Mouse (Mus musculus): Measurements from ENCODE around the gene Rab44. TPM values are rescaled to one million over a fixed set of nuclear protein-coding genes. Genes with fewer than 3 reads are reported as not detected.

Rab44 gene
- polyA plus RNA-seq, 1 experiment from 2014 or later = 3.4 TPM

GRCm38 (mm10) chr17:29092497-29092896 lies 21.4 kb upstream of the Rab44 start:
- Histone ChIP-seq H3K36me3 (no peaks in the 10 kb centered on the region), H3K9ac (no peak overlapping the region), H3K9me3 (replicated peaks) (no peaks in the 10 kb centered on the region), H3K4me2 (replicated peaks) (no peak overlapping the region), H3K4me1 (peaks cover 32% of the 10 kb centered on the region), H3K27me3 (peaks cover 12% of the 10 kb centered on the region), H3K27ac (replicated peaks) (no peak overlapping the region), H3K4me3 (replicated peaks) (no peak overlapping the region)
- WGBS = 62% methylated on average over 5 of the region's 5 CpGs
- no peak for ATAC-seq (ENCODE audit: insufficient number of reproducible peaks, low FRiP score, low TSS enrichment, low read depth)

DNA sequence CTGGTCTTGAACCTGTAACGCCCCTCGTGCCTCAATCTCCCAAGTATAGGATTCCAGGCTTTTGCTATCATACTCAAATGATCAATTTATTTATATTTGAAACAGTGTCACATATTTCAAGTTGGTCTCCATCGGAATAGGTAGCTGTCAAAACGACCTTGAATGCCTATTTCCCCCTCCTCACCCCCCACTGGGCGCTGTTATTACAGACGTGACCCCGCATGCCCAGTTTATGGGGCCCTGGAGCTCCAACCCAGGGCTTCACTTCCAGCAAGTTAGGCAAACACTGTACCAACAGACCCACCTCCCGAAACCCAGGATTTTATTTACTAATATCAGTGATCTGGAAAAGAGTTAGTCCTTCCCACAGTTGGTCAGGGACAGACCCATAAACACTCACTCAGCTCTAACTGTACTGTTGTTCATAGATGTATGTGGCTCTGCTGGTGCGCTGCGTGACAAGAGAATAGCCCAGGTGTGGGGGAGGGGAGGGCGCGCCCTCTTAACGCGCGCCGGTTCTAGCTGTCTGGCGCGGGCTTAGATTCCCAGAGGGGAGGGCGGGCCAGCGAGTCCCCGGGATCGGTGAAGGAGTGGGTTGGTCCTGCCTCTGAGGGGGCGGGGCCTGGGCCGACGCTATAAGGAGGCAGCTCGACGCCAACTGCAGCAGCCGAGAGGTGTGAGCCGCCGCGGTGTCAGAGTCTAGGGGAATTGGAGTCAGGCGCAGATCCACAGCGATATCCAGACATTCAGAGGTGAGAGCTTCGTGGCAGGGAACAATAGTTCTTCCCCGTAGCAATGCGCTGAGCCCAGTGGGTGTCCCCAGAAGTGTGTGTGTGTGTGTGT lies 20.6 kb upstream of the Rab44 start:
- H3K4me2 ChIP-seq (replicated peaks) = peak overlapping the region; percentile 94
- H3K9me3 ChIP-seq (replicated peaks) = no peaks in the 10 kb centered on the region
- peak overlapping the region; percentile 66 for H3K9ac ChIP-seq
- 7% methylated on average over 36 of the region's 36 CpGs for WGBS
- peak; percentile 79 for ATAC-seq (ENCODE audit: insufficient number of reproducible peaks, low FRiP score, low TSS enrichment, low read depth)
- H3K27ac ChIP-seq (replicated peaks) = peak overlapping the region; percentile 83
- peaks cover 33% of the 10 kb centered on the region for H3K4me1 ChIP-seq
- no peaks in the 10 kb centered on the region for H3K36me3 ChIP-seq
- H3K27me3 ChIP-seq = peaks cover 12% of the 10 kb centered on the region
- peak overlapping the region; percentile 62 for H3K4me3 ChIP-seq (replicated peaks)

GRCm38 (mm10) chr17:29093961-29094309 lies 20.0 kb upstream of the Rab44 start:
- Histone ChIP-seq H3K27ac (replicated peaks) (peak overlapping the region; percentile 83), H3K9ac (peak overlapping the region; percentile 66), H3K36me3 (peaks cover 3% of the 10 kb centered on the region; the same call in 1 of the 2 replicates), H3K4me3 (replicated peaks) (peak overlapping the region; percentile 62), H3K4me1 (peaks cover 33% of the 10 kb centered on the region), H3K4me2 (replicated peaks) (peak overlapping the region; percentile 94), H3K9me3 (replicated peaks) (no peaks in the 10 kb centered on the region), H3K27me3 (peaks cover 12% of the 10 kb centered on the region)
- no peak for ATAC-seq (ENCODE audit: insufficient number of reproducible peaks, low FRiP score, low TSS enrichment, low read depth)
- under 1% methylated on average over 24 of the region's 24 CpGs for WGBS

- no peaks in the 10 kb centered on the region for H3K9me3 ChIP-seq (replicated peaks)
- H3K27me3 ChIP-seq = peaks cover 12% of the 10 kb centered on the region
- peaks cover 3% of the 10 kb centered on the region; the same call in 1 of the 2 replicates for H3K36me3 ChIP-seq
- peak overlapping the region; percentile 94 for H3K4me2 ChIP-seq (replicated peaks)
- ATAC-seq (ENCODE audit: insufficient number of reproducible peaks, low FRiP score, low TSS enrichment, low read depth) = peak; percentile 37
- under 1% methylated on average over 71 of the region's 71 CpGs for WGBS
- H3K27ac ChIP-seq (replicated peaks) = peak overlapping the region; percentile 83
- H3K4me3 ChIP-seq (replicated peaks) = peak overlapping the region; percentile 62
- peak overlapping the region; percentile 66 for H3K9ac ChIP-seq
- peaks cover 33% of the 10 kb centered on the region for H3K4me1 ChIP-seq
Observed at GRCm38 (mm10) chr17:29094310-29095181, 19.4 kb upstream of the Rab44 start.

DNA sequence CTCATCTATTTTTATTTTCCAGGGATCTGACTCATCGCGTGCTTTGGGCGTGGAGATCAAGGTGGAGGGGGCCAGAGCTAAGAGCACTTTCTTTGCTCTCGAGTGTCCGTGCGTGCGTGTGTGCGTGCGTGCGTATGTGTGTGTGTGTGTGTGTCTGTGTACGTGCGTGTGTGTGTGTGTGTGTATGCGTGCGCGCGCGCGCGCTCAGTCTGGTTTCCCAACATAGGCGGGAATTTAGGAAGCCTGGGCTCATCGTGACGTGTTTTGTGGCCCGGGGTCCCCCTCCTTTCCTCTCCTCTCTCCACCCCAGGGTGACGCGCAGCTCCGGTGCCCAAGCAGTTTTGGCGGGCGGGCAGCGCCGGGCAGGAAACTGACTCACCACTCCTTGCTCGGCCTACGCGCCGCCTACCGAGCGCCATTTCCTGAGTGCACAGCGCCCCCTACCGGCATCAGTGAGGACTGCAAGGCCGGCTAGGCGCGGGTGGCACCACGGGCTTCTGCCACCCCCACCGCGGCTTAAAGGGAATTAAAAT lies 18.7 kb upstream of the Rab44 start:
- peak; percentile 82 for ATAC-seq (ENCODE audit: insufficient number of reproducible peaks, low FRiP score, low TSS enrichment, low read depth)

GRCm38 (mm10) chr17:29096245-29096644 lies 17.7 kb upstream of the Rab44 start:
- 81% methylated on average over 6 of the region's 6 CpGs for WGBS
- Histone ChIP-seq H3K9me3 (replicated peaks) (no peaks in the 10 kb centered on the region), H3K27me3 (peaks cover 12% of the 10 kb centered on the region), H3K9ac (no peak overlapping the region), H3K4me2 (replicated peaks) (peak overlapping the region; percentile 94; the same call in 1 of the 2 replicates), H3K4me1 (peaks cover 33% of the 10 kb centered on the region), H3K27ac (replicated peaks) (peak overlapping the region; percentile 31), H3K36me3 (peaks cover 16% of the 10 kb centered on the region), H3K4me3 (replicated peaks) (0 out of 2 replicates have a peak overlapping the region, but pooled peaks have one; percentile 62)
- ATAC-seq (ENCODE audit: insufficient number of reproducible peaks, low FRiP score, low TSS enrichment, low read depth) = no peak

More for the DNA sequence above, 18.7 kb upstream of the Rab44 start:
- Histone ChIP-seq H3K4me1 (peaks cover 33% of the 10 kb centered on the region), H3K9me3 (replicated peaks) (no peaks in the 10 kb centered on the region), H3K27me3 (peaks cover 12% of the 10 kb centered on the region), H3K4me2 (replicated peaks) (peak overlapping the region; percentile 94), H3K4me3 (replicated peaks) (peak overlapping the region; percentile 62), H3K36me3 (peaks cover 11% of the 10 kb centered on the region), H3K27ac (replicated peaks) (peak overlapping the region; percentile 83), H3K9ac (peak overlapping the region; percentile 66)
- under 1% methylated on average over 44 of the region's 44 CpGs for WGBS

- Histone ChIP-seq H3K27me3 (peaks cover 12% of the 10 kb centered on the region), H3K4me1 (peaks cover 33% of the 10 kb centered on the region), H3K27ac (replicated peaks) (peak overlapping the region; percentile 51), H3K36me3 (peaks cover 16% of the 10 kb centered on the region), H3K4me3 (replicated peaks) (no peak overlapping the region; the same call in 1 of the 2 replicates), H3K4me2 (replicated peaks) (peak overlapping the region; percentile 21), H3K9me3 (replicated peaks) (no peaks in the 10 kb centered on the region), H3K9ac (no peak overlapping the region)
- no peak for ATAC-seq (ENCODE audit: insufficient number of reproducible peaks, low FRiP score, low TSS enrichment, low read depth)
- WGBS = 49% methylated on average over 7 of the region's 7 CpGs
Observed at GRCm38 (mm10) chr17:29096851-29097561, 16.9 kb upstream of the Rab44 start.

DNA sequence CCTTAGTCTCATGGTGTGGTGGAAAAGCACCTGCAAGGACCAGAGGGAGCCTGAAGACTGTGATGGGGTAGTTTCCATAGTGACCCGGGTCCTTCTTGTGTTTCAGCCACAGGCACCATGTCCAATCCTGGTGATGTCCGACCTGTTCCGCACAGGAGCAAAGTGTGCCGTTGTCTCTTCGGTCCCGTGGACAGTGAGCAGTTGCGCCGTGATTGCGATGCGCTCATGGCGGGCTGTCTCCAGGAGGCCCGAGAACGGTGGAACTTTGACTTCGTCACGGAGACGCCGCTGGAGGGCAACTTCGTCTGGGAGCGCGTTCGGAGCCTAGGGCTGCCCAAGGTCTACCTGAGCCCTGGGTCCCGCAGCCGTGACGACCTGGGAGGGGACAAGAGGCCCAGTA lies 15.7 kb upstream of the Rab44 start:
- Histone ChIP-seq H3K9ac (no peak overlapping the region), H3K4me2 (replicated peaks) (no peak overlapping the region), H3K36me3 (peaks cover 16% of the 10 kb centered on the region), H3K27ac (replicated peaks) (no peak overlapping the region), H3K27me3 (peaks cover 6% of the 10 kb centered on the region), H3K9me3 (replicated peaks) (no peaks in the 10 kb centered on the region), H3K4me1 (peaks cover 30% of the 10 kb centered on the region), H3K4me3 (replicated peaks) (no peak overlapping the region)
- ATAC-seq (ENCODE audit: insufficient number of reproducible peaks, low FRiP score, low TSS enrichment, low read depth) = no peak
- 91% methylated on average over 24 of the region's 24 CpGs for WGBS

GRCm38 (mm10) chr17:29099076-29099475 lies 14.9 kb upstream of the Rab44 start:
- no peak overlapping the region for H3K9ac ChIP-seq

DNA sequence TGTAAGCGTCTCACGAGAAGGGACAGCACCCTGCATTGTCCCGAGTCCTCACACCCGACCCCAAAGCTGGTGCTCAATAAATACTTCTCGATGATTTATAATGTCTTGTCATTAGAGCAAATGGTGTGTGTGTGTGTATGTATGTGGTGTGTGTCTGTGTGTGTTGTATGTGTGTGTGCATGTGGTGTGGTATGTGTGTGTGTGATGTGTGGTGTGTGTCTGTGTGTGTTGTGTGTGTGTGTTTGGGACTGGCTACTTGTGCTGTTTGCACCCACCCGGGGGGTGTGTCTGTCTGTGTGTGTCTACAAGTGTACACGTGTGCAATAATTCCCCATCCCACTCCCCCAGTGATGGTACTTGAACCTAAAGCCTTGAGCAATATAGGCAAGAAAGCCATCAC lies 13.3 kb upstream of the Rab44 start:
- H3K27ac ChIP-seq (replicated peaks) = no peak overlapping the region
- H3K4me3 ChIP-seq (replicated peaks) = no peak overlapping the region
- no peak overlapping the region for H3K4me2 ChIP-seq (replicated peaks)
- WGBS = 96% methylated on average over 7 of the region's 7 CpGs
- H3K36me3 ChIP-seq = peaks cover 16% of the 10 kb centered on the region
- H3K27me3 ChIP-seq = no peaks in the 10 kb centered on the region
- H3K4me1 ChIP-seq = peaks cover 12% of the 10 kb centered on the region
- H3K9ac ChIP-seq = no peak overlapping the region
- no peaks in the 10 kb centered on the region for H3K9me3 ChIP-seq (replicated peaks)
- no peak for ATAC-seq (ENCODE audit: insufficient number of reproducible peaks, low FRiP score, low TSS enrichment, low read depth)

More at GRCm38 (mm10) chr17:29099076-29099475, 14.9 kb upstream of the Rab44 start:
- no peak overlapping the region for H3K4me3 ChIP-seq (replicated peaks)
- H3K4me1 ChIP-seq = peaks cover 22% of the 10 kb centered on the region
- ATAC-seq (ENCODE audit: insufficient number of reproducible peaks, low FRiP score, low TSS enrichment, low read depth) = no peak
- peaks cover 16% of the 10 kb centered on the region for H3K36me3 ChIP-seq
- no peak overlapping the region for H3K4me2 ChIP-seq (replicated peaks)
- peaks cover 5% of the 10 kb centered on the region for H3K27me3 ChIP-seq
- H3K27ac ChIP-seq (replicated peaks) = no peak overlapping the region
- WGBS = 78% methylated on average over 8 of the region's 8 CpGs
- H3K9me3 ChIP-seq (replicated peaks) = no peaks in the 10 kb centered on the region

All from embryonic facial prominence, embryonic 15.5 days (tissue).